Comparison of ENCODE assay signal across 9 mouse cellular contexts in the genomic region with DNA sequence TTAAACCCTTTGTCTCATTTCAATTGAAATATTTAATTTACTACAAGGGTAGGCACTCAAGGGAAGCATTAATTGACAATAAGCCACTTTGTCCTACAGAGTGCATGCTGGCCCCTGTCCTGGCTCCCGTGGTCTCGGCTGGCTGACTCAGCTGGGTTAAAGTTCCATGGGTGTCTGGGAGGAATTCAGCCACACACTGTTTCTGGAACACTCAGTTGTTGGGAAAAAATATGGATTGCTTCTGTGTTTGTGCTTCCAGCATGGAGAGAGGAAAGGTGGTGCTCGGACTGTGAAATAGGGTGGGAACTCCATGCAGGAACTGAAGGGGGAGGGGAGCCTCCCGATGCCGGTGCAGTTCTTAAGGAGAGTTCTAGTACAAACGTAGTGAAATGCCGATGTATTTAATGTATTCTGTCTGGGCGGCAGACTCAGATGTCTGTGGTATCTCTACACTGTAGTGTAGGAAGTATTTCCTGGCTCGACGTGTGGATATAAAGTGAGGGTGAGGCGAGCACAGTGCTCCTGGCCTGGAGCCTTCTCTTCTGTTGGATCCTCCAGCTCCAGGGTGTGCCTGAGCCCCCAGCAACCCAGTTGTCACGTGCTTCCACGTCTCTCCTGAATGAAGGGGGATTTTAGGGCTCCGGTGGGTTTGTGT.
DNase-seq lines count a peak whose midpoint lies in the region; ATAC-seq lines count a peak whose summit lies in the region.
"Had no signal": no experiment of that assay in that cellular context is flagged by ENCODE, and none has a peak within 500 bp of the region (broad histone marks: within the 10 kb centered on the region; RNA-seq: fewer than 3 reads in every experiment).

No protein-coding gene starts in this region.

- H3K4me1 ChIP-seq in hindbrain, embryonic 12.5 days, result peaks cover 16% of the 10 kb centered on the region
- H3K4me1 ChIP-seq: midbrain, embryonic 12.5 days had no signal

- peak; percentile 34 to 47 for DNase-seq in heart, adult 18-20 months
- no peak for DNase-seq in heart, postnatal 14 days
- peak; percentile 97 for DNase-seq in Muller cell, postnatal 12 days (ENCODE audit: inconsistent ontology term)
- peak; percentile 75 to 78 for DNase-seq in kidney, postnatal 36 days
- DNase-seq in cerebellum, adult 8-10 months, result no peak
- no peak for DNase-seq in left cerebral cortex, postnatal 14 days (ENCODE audit: low spot score in 2 of 2)

- no peak overlapping the region for H3K9ac ChIP-seq in hindbrain, embryonic 12.5 days
- H3K9ac ChIP-seq: midbrain, embryonic 12.5 days had no signal

- H3K27me3 ChIP-seq in hindbrain, embryonic 12.5 days, result no peaks in the 10 kb centered on the region
- H3K27me3 ChIP-seq: midbrain, embryonic 12.5 days had no signal

- intact Hi-C loops in heart, postnatal 14 days (cut with DNase I), result no loop called here
- intact Hi-C loops in left cerebral cortex, postnatal 14 days (cut with DNase I), result no loop called here

- peaks cover 64% of the 10 kb centered on the region for H3K36me3 ChIP-seq in hindbrain, embryonic 12.5 days

- H3K27ac ChIP-seq in hindbrain, embryonic 12.5 days, result peak overlapping the region; percentile 57

- ATAC-seq in hindbrain, embryonic 12.5 days (ENCODE audit: low FRiP score), result no peak
- ATAC-seq in inflammation-experienced regulatory T-cells, adult 6 months, result no peak

- no peak overlapping the region for H3K4me2 ChIP-seq in hindbrain, embryonic 12.5 days (replicated peaks)
- H3K4me2 ChIP-seq: midbrain, embryonic 12.5 days had no signal

- 57% methylated on average over 14 of the region's 14 CpGs for WGBS in hindbrain, embryonic 12.5 days

- no peak overlapping the region for H3K4me3 ChIP-seq in hindbrain, embryonic 12.5 days
- H3K4me3 ChIP-seq: midbrain, embryonic 12.5 days had no signal

- no peaks in the 10 kb centered on the region for H3K9me3 ChIP-seq in hindbrain, embryonic 12.5 days (replicated peaks)
- H3K9me3 ChIP-seq: midbrain, embryonic 12.5 days had no signal

Comparison
In these comparisons a context has a peak if more than half of its experiments do, and no peak if none do; other contexts are left out.
1. DNase-seq: peak in heart, adult 18-20 months (2 of 2), Muller cell, postnatal 12 days (single experiment) and kidney, postnatal 36 days (2 of 2); none in heart, postnatal 14 days (0 of 2), cerebellum, adult 8-10 months (single experiment) and left cerebral cortex, postnatal 14 days (0 of 2).